Mouse (Mus musculus) E14TG2a.4 (cell line): ENCODE results near the gene Magoh.

Source experiments
- CTCF ChIP-seq: conservative IDR thresholded peaks from 2 replicates; pipeline ENCODE4 v1.5.1; 2014; ENCODE audit warnings: low read length
- NANOG ChIP-seq: IDR thresholded peaks from 2 replicates; pipeline ENCODE4 v1.6.1; 2014; ENCODE audit warnings: borderline replicate concordance, low read length, mixed read lengths
- POU5F1 ChIP-seq: IDR thresholded peaks from 2 replicates; pipeline ENCODE4 v1.6.1; 2014; ENCODE audit warnings: low read length, borderline replicate concordance

- TF ChIP-seq CTCF (no peak), POU5F1 (no peak), NANOG (no peak)
Observed at GRCm38 (mm10) chr4:107853836-107854235, 25.7 kb upstream of the Magoh start.
